Mouse (Mus musculus) frontal cortex, postnatal 25 days (tissue): ENCODE data around the gene Lrrc38.

Experiments
- DNase-seq, 2 experiments: peaks; one replicate each; pipeline ENCODE4 v3.0.0; 2022; ENCODE audit warnings: low spot score in 2 of 2

Lrrc38 gene

DNA sequence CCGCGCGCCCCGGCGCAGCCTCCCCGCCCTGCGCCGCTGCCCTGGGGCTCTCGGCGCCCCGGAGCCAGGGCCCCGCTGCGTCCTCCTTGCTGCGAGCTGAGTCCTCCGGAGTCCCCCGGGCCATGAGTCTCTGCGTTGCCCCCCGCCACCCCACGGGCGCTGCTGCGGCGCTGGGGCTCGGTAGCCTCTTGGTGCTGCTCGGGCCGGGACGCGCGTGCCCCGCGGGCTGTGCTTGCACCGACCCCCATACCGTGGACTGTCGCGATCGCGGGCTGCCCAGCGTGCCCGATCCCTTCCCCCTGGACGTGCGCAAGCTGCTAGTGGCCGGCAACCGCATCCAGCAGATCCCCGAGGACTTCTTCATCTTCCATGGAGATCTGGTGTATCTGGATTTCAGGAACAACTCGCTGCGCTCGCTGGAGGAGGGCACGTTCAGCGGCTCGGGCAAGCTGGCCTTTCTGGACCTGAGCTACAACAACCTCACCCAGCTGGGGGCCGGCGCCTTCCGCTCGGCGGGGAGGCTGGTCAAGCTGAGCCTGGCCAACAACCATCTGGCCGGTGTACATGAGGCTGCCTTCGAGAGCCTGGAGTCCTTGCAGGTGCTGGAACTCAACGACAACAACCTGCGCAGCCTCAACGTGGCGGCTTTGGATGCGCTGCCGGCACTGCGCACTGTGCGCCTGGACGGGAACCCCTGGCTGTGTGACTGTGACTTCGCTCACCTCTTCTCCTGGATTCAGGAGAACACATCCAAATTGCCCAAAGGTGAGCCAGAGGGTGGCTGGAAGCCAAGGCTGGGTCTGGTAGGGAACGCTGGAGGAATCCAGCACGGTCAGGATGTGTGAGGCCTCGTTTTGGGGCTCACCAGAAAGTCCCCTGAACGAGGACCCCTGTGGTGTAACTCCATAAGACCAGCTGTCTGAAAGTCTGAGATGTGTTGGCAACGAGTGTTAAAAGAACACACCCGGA lies 774 bp downstream of the Lrrc38 start:
- no peak for DNase-seq

DNA sequence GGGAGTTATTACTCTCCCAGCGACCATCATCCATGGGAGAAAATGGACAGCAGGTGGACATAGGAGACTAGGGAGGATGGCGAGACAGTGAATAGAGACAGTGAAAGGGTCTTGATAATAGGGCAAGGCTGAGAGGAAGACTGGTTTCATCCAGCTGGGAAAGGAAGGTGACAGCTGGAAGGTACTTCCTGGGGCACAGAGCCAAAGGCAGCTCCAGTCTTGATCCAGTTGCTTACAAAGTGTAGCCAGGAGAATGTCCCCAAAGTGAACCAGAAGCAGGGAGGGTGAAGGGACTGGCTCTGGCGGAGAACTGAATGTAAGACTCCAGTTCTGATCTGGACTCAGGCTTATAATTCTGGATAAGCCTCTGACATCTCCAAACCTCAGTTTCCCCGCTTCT lies 2.7 kb downstream of the Lrrc38 start:
- no peak for DNase-seq

DNA sequence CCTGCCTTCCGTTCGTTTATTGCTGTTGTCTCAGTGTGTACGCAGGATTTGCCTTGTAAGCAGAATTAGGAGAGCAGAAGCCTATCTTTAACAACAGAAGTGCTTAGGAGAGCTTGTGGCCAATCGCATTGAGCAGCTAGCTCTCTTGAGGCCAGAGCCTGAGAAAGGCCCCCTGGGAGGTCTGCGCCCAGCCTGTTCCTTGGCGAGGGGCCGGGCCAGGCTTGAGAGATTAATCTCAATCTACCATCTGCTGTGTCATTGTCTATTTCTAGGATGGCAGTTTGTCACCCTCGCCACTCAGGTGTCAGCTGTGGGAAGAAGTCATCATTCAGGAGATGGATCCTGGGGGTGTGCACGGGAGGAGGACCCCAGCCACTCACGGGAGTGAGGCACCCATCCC lies 12.0 kb downstream of the Lrrc38 start:
- no peak for DNase-seq

DNA sequence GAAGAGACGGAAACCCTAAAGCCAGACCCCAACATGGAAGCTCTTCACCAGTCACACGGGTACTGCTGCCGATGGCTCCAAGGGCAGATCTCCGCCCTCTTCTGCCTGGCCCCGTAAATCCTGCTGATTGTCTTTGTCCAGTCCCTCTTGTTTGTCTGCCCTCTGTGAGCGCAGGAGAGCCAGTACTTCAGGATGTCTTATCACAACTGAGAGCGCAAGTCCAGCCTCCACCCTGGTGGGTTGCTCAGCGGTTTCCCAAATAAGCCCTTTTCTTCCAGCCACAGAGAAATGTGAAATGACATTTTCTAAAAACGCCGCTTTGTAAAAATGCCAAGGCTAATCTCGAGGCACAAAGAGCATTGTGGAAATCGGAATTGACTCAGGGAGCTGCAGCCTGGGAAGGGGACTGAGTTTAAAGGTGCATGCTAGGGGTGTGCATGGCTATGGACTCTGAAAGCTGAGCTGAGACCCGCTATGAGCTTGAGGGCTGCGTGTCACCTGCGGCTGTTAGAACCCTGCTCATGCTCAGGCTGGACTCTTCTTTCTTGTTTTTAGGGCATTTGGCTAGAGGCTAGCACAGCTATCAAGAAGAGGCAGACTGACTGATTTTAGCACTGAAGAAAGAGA lies 17.0 kb downstream of the Lrrc38 start:
- DNase-seq: no peak

DNA sequence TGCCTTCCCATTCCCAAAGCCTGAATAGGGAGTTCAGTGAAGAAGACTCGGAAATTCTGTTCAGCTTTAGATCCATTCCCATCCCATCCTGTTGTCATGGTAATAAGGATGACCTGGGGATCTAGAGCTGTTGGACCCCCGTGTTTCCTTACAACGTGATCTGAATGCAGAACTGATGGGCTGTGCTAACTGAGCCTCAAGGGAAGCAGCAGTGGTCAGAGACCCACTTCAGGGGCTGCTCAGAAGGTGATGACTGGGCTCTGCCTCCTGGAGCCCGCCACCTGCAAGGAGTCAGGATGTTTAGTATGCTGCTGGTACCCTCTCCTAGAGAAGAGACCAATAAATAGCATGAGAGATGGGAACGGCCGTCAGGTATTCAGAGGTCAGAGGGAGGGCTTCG lies 29.9 kb downstream of the Lrrc38 start:
- DNase-seq: no peak

DNA sequence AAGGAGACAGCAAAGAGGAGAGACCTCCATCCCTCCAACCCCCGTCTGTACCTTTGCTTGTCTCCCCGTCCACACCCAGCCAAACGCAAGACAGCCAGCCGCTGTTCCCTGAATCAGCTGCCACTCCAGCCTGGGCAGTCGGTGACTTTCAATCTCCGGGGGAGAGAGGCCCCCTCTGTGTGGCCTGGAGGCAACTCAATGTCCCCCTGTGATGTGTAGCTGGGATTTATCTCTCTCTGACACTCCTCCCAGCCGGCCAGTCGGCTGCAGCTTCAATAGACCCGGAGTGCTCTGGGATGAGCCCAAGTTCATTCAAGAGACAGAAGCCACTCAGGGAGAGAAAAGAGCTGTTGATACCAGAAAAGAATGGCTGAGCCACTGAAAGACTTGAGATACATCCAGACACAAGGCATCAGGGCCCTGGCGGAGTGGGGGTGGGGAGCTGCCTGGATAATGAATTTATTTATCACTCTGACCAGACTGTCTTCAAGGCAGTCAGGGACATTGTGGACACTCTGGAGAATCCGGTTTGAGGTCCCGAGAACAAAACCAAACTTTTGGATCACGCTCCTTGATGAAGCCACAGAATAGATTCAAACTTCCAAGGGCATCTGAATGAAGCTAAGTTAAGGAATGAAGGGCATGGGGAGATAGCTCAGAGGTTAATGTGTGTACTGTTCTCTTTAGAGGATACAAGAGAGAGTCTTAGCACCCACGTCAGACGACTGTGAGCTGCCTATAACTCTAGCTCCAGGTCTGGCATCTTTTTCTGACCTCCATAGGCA lies 30.6 kb downstream of the Lrrc38 start:
- peak in 1 of 2 experiments; percentile 11 for DNase-seq

DNA sequence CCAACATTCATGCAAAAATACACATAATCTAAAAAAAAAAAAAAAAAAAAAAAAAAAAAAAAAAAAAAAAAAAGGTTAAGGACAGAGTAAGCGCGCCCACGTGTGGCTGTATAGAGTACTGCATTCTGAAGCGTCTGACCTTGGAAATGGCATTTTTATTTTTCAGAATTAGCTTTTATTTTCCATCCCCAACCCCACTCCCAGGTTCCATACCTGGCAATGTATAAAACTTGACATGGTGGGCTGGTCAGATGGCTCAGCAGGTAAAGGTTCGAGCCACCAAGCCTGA lies 31.1 kb downstream of the Lrrc38 start:
- peak; percentile 27 to 31 for DNase-seq

DNA sequence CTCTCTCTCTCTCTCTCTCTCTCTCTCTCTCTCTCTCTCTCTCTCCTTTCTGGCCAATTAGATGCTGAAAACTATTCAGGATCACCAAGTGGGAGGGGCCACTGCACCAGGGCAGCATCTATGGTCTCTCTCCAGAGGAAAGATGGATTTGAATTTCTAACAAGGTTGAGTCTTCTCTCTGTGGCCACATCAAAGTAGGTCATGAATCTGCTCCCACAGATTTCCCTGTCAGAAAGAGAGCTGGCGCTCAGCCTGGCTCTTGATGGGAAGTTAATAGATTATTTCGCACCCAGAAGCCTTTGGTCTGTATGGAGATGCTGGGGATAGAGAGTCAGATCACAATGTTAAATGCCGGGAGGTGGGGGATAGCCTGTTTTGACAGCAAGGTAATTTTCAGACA lies 32.6 kb downstream of the Lrrc38 start:
- DNase-seq: no peak

DNA sequence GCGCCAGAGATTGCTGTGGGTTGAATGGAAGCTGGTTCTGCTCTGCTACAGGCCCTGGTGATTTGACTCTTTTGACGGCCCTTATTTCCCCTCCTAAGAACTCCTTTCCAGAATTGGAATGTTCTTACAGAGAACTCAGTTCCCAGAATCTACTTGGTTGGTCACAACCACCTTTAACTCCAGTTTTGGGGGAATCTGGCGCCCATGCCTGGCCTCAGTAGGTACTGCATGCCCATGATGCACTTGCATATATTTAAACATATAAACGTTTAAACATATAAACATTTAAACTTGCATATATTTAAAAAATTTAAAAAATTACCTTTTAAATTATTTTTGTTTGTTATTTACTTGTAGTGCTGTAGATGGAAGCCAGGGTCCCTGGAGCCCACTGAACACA lies 34.1 kb downstream of the Lrrc38 start:
- DNase-seq: no peak

DNA sequence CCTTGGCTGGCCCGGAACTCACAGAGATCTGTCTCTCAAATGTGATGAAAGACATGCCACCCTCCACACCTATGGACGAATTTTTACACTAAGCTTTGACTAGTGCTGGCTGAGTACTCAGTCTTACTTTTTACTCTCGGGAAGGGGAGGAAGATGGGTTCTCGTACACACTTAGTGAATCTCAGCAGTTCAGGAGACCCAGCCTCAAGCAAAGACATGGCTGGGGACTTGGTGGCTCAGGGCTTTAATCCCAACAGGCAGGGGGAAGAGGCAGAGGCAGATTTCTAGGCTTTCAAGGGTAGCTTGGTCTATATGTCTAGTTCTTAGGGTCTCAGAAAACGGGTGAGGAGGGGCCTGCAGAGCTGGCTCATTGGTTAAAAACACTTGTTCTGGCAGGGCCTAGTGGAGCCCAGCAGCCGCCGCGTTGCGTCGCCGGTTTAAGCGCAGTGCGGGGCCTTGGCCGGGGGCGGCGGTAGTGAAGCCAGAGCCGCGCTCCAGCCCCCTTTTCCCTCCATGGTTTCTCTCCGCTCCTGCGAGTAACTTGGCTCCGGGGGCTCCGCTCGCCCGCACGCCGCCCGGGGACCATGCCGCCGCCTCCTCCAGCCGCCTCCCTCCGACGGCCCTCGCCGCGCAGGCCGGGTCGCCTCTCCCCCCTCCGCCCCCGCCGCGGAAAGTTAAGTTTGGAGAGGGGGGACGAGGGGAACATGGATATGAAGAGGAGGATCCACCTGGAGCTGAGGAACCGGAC lies 39.6 kb downstream of the Lrrc38 start:
- peak in 1 of 2 experiments; percentile 4 for DNase-seq

DNA sequence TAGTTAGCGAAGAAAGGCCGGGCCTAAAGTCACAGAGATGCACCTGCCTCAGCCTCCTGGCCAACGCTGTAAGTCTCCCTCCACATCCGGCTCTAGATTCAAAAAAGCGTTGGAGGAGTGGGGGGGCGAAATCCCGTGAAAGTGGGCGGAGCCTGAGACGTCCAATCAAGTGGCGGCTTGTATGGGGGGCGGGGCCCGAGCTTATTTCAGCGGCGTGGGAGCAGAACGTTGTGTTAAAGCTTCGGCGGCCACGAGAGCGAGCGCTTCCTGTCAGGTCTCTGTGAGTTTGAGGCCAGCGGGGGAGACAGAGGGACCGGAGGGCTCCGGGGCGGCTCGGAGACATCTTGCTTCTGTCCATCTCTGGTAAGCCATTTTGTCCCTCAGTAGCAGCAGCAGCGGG lies 44.6 kb downstream of the Lrrc38 start, which contains the start of gene Pramel1:
TSS of gene Pramel1 (plus strand) at position 248 of the 400 bp plus-strand sequence.
- DNase-seq: no peak

DNA sequence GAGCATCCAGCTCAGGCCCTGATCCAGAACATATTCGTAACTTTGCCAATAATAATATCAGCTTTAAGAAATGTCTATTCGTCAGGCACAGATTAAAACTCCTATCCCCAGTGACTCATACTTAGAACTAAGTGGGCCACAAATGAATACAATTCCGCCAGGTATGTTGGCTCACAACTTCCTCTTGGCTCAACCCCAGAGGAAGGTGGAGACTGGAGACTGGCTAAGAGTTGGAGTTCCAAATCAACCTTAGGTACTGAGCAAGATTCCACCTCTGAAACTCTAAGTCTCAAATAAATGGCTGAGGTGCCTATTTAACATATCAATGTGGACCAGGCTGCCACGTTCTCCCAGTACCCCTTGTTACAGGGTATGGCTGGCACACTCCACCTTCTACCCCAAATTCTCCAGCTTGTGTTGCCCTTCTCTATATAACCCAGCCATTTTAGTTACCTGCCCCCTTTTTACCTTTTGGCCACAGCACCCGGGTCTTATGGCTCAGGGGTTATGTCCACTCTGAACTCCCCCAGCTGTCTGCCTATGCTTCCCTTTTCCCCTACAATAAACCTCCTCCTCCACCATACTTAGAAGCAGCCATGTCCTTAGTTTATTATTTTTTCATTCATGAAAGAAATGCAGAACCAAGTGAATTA lies 62.1 kb downstream of the Lrrc38 start:
- no peak for DNase-seq

DNA sequence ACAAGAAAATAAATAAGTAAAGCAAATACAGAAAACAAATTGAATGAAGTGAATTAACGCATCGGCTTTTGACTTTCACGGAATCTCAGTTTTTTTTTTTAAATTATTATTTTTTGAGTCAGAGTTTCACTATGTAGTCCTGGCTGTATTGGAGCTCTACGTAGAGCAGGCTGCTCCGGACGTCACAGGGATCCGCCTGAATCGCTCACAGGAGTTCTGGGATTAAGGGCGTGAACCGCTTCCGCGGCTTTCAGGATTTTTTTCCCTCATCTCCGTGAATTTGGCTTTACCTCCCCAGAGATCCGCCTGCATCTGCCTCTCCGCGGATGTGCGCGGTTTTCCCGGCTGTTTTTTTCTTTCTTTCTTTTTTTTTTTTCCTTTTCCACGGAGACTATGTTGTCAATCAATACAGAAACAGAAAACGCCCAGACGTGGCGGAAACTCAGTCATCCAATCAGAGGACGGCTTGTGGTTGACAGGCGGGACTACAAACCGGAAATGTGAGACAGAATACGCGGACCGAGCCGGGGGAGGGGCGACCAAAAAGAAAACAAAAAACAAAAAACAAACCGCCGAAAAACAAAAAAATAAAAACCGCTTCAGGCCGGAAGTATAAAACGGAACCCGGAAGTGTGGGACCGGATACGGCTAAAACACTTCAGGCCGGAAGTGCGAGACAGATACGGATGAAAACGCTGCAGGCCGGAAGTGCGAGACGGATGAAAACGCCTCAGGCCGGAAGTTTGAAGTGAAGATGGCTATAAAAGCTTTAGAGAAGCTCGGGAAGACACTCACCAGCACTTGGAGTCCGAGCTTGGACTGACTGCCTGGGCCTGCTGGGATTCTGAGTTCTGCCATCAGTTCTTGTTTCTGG lies 62.9 kb downstream of the Lrrc38 start, which contains the start of gene Pramef8:
TSS of gene Pramef8 (plus strand) at position 208 of the 874 bp plus-strand sequence.
- peak; percentile 85 to 86 for DNase-seq

DNA sequence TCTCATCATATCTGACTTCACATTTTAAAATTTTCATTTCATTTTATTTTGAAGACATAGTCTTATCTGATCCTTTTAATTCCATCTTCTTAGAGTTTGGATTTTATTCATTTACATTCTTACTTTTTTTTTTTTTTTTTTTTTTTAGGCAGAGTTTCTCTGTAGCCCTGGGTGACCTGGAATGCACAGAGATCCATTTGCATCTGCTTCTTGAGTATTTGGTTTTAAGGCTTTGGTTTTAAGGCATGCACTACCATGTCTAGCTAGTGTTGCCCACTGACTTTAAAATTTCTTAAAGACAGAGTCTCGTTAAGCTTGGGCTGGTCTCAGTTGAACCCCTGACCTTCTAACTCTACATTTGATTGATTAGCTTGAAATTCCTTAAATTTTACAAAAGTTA lies 64.1 kb downstream of the Lrrc38 start:
- DNase-seq: no peak

DNA sequence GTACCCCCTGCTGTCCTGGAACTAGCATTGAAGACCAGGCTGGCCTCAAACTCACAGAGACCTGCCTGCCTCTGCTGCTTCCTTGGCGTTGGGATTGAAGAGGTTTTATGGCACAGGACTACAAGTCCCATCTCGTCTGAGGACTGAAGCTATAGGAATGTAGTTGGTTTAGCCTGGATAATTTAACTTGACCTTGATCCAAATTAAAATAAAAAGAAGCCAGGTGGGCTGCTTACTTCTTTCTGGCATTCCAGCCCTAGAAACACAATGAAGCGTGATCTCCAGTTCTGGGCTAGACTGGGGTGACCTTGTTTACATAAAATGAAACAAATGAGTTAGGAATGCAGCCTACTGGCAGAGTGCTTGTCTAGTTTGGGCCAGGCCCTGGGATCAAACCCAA lies 64.6 kb downstream of the Lrrc38 start:
- DNase-seq: no peak
